Mouse (Mus musculus): Measurements from ENCODE around the gene Dhrs3.

The Dhrs3 gene

DNA sequence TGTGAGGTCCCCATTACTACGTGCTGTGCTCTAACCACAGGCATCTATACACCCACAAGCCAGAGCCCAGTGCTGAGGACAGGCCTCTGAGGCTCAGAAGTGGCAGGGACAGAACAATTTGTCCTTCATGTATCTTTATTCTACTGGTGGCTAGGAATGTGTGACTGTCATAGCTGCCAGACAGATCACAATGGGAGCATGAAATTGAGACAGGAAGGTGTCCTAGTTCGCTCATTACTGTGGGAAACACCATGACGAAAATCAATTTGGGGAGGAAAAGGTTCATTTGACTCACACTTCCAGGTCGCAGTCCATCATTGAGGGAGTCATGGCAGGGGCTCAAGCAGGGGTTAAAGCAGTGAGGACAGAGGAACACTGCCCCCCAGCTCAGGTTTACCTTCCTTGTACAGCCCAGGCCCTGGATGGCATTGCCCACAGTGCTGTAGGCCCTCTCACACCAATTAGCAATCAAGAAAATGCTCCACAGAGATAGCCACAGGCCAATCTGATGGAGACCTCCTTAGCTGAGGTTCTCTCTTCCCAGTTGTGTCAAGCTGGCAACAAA is 47.3 kb downstream of the Dhrs3 start:
- no peak for DNase-seq (ENCODE audit: low read depth, low spot score)

DNA sequence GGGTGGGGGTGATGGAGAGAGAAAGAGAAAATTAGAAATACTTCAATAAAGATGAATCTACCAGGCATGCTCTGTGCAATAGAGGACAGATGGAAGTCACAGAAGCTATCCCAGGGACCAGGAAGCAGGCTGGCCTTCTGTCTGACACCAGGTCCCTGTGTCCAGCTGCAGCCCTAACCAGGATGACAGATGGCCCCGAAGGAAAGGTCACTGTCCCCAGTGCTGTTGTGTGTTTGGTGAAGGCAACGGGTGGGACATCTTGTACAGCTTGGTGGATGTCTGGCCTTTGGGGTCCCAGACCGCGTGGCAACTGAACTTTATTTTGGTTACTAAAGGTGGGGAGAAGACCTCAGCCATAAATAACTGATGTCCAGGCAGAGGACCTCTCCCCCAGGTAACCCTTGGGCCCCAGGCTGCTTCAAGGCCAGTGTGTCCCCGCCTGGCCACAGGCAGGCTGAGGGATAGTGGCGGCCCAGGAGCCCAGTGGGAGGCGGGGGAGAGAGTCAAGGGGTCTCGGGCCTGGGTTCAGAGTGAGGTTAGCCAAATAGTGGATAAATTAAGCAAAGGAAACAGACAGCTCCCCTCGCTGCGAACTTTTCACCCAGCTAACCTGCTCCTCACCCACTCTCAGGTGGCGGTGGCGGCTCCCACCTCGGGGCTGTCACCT is 48.3 kb downstream of the Dhrs3 start:
- DNase-seq (ENCODE audit: low read depth, low spot score), result no peak

DNA sequence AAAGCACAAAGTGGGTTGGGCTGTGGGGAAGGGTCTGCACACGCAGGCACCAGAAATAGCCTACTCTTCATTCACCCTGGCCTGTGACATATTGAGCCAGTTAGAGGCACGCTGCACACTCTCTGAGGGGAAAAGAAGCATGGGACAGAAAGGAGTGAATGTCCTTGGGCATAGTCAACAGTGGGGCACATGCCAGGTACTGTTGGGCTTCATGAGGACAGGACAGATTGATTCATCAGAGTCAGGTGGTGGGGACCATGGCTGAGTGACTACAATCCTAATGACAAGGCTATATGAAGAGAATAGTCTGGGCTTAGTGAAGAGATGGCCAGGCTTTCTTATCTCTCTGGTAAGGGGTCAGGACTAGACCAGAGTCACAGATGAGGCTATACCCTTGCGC is 49.8 kb downstream of the Dhrs3 start:
- DNase-seq (ENCODE audit: low read depth, low spot score), result no peak

DNA sequence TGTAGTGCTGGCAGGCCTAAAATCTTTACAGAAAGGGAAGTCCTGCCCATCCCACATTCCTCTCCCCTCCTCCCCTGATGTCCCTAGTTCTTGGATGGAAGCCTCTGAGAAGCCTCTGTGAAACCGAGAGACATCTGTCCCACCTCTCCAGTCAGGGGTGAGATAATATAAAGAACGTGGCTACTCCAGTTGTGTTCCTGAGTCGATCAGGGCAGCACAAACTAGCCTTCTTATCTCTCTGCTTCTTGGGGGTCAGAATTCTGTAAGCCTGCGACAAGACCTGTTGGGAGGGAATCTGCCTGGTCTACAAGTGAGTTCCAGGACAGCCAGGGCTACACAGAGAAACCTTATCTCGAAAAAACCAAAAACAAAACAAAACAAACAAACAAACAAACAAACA is 50.6 kb downstream of the Dhrs3 start:
- no peak for DNase-seq (ENCODE audit: low read depth, low spot score)

DNA sequence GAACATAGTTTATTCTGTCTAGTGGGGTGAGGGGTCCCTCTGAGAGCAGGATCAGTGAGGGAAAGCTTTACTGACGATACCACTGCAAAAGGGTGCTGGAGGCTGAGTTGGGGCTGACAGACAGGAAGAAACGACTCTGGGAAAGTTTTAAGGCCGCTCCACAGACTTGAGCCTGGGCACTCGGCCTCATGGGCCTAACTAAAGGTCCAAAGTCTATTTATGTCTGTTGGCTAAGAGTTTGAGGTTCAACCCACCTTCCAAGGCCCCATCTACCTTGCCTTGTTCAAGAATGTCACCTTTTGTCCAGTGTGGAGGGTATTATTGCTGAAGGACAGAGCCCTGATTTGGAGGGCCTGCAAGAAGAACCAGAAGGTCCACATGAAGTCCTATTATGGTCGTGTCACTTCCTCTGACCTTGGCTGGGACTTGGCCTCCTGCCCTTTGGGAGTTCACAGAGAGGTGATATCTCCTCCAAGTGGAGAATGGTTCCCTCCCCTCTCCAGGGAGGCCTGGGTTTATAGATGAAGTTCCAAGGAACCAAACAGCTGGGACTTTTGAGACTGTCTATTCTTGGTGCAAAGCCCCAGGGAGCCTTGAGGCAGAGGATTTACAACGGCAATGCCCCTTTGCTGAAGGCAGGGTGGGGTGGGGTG is 55.2 kb downstream of the Dhrs3 start:
- peak; percentile 51 for DNase-seq (ENCODE audit: low read depth, low spot score)

DNA sequence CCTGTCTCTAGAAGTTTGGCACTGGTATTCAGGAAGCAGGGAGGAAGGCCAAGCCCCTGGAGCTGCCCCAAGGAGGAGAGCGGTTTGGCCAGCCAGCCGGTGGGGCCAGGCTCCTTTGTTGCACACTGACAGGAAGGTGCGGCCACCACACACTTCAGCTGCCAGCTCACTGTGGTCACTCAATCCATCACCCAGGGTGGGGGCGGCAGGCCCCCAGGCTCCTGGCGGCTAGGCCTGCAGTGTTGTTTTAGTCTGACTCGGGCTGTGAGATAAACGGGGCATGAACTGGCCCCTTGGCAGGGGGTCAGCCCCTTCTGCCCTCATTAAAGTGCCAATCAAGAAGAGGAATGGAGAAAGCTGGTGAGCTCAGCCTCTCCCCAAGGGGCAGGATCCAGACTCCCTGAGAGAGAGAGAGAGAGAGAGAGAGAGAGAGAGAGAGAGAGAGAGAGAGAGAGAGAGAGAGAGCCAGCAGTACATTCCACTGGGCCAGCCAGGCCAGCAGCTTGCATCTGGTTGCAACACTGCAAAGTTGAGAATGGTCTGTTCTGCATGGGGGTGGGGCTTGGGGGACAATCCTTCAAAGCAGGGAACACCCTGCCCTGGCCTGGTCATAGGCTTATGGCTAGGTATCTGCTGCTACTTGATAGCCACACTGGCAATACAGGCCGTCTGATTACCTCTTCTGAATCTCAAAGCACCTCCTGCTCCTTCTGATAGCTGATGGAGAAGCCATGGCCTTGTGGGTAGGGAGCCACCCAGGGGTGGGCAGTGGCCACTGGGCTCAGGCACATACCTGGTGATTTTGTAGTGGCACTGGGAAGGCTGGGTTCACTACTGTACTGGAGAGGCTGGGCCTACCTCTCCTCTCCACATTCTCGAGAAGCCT is 57.1 kb downstream of the Dhrs3 start:
- DNase-seq (ENCODE audit: low read depth, low spot score), result peak; percentile 97

DNA sequence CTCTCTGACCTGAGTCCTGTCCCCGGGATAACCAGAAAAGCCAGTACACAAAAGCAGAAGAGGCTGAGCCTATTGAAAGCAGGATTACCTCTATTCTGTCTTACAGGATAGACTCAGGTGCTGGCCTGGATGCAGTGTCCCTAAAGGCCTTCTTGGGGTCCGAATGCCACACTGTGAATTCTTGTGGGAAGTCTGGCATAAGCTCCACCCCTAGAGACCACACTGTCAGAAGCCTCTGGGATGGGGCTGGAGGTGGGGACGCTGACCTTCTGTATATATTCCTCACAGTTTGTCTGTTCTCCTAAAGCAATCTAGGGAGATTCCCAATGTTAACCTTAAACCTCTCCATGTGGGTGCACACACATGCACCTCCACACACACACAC is 57.7 kb downstream of the Dhrs3 start:
- no peak for DNase-seq (ENCODE audit: low read depth, low spot score)

DNA sequence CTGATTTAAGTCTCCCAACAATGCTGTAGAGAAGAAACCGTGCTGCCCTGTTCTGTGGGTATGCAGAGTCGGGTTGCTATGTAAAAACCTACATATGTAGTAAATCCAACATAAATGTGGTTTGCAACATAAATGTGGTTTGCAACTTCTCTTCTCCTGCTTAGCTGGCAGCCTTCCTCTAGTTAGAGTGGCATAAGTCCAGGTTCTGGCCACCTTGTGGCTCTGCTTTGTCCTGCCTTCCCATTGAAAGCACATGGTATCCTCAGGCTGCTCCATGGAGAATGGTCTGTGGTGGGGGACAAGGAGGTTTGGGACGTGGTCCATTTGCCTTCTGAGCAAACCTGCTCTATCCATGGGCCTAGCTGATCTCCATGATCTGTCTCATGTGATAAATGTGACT is 58.3 kb downstream of the Dhrs3 start:
- peak; percentile 66 for DNase-seq (ENCODE audit: low read depth, low spot score)

DNA sequence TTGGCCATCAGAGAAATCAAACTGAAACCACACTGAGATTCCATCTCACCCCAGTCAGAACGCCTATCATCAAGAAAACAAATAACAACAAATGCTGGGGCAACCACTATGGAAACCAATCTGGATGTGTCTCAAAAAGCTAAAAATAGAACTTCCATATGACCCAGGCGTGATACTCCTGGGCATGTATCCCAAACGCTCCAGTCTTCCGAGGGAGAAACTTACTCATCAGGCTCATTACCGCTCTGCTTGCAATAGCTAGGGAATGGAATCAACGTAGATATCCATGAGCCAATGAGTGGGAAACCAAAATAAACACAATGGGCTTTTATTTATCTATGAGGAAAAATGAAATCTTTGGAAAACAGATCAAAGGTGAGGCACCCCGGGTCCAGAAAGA is 59.2 kb downstream of the Dhrs3 start:
- DNase-seq (ENCODE audit: low read depth, low spot score), result peak; percentile 91

DNA sequence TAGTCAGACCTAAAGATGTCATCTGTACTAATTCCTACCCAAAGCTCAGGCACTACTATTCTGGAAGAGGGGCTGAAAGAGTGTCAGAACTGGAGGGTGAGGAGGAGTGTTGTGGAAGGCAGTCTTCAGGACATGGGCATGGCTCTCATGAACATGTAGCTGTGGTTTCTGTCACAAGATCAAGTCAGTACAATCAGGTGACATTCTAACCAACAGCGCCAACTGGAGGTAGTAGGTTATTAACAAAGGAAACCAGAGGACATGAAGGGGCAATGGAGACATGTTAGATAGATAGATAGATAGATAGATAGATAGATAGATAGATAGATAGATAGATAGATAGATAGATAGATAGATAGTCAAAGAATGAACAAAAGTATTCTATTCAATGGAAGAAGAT is 60.8 kb downstream of the Dhrs3 start:
- no peak for DNase-seq (ENCODE audit: low read depth, low spot score)

DNA sequence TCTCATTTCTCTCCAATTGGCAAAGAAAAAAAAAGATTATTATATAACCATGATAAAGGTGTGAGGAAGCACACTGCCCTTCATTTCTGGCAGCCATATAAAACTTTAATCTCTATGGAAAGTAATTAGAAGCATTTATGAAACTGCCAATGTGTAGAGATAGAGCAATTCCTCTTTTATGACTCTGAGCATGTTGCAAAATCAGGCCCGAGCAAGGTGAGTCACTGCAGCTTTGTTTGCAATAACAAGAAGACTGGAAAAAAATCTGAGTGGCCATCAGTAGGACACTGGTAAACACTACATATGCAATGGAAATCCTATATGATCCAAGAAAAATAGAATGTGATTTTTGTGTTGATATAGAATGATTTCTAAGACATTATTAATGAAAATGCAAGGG is 63.2 kb downstream of the Dhrs3 start:
- DNase-seq (ENCODE audit: low read depth, low spot score), result peak; percentile 61

DNA sequence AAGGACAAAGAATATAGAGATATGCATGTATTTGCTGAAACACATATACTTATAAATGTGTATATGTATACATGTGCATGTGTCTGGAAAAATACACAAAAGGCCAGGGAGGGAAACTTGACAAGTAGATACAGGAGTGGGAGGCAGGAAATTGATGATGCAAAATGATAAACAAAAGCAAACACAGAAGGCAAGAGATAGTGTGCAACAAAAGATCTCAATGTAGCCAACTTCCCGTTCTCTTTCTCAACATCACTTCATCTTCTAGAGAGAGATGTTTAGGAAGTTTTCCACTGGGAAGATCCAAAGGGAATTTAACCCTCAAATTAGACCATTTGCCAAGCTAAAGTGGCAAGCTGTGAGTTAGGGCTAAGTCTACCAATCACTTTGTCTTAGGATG is 63.7 kb downstream of the Dhrs3 start:
- DNase-seq (ENCODE audit: low read depth, low spot score), result no peak

DNA sequence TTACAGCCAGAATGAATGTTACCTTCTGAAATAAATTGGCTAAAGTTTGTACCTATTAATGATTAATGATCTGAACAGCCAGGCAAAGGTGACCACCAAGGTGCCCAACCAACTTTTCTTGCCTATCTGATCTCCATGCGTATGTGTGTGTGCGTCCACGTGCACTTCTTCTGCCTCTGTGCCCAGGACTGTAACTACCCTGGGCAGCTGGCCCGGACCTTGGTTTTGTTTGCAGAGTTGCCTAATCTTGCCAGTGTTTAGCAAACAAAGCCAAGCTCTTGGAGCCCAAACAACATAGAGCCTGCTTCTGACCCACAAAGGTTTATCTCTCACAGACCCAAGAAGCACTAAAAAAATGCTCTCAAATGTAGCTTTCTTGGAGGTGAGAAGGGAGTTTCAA is 64.6 kb downstream of the Dhrs3 start:
- no peak for DNase-seq (ENCODE audit: low read depth, low spot score)

DNA sequence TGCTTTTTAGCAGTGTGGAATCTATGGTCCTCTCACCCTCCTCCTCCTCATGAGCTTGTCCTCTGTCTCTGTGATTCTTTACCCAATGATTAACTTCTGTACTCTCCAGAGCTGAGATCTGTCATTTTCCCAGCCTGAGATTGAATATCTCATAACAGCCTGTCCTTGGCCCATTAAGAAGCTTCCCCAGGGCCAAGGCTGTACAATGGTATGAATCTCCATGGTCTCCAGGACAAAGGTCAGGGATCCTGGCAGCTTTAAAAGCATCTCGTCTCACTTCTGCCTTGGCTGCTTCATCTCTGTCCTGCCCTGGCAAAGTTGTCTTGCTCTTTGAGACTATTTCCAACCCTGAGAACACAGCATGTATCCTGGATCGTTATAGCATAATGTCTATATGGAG is 65.1 kb downstream of the Dhrs3 start:
- DNase-seq (ENCODE audit: low read depth, low spot score), result no peak

DNA sequence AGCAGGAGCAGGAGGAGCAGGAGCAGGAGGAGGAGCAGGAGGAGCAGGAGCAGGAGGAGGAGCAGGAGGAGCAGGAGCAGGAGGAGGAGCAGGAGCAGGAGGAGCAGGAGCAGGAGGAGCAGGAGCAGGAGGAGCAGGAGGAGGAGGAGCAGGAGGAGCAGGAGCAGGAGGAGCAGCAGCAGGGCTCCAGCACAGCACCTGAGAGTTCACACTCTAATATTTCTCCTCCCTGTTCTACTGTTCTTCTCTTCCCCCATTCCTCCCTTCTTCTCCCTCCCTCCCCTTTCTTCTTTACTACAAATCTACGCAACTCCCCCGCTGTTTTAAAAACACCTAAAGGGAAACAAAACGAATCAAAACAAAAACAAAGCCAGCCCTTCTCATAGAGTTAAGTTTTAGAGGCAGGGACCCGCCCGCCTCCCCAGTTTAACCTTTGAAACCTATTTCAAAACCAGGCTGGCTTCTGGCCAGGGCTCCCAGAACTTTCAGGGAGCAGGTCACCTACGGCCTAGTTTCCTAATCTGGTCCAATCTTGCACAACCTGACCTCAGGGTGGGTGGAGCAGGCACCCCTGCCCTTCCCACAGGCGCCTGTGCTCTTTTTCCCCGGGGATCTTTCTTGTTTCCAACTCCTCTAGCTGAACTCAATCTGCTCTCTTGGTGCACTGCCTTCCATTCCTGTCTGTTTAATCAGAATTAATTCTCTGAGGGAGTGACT is 67.7 kb downstream of the Dhrs3 start:
- DNase-seq (ENCODE audit: low read depth, low spot score), result peak; percentile 20

DNA sequence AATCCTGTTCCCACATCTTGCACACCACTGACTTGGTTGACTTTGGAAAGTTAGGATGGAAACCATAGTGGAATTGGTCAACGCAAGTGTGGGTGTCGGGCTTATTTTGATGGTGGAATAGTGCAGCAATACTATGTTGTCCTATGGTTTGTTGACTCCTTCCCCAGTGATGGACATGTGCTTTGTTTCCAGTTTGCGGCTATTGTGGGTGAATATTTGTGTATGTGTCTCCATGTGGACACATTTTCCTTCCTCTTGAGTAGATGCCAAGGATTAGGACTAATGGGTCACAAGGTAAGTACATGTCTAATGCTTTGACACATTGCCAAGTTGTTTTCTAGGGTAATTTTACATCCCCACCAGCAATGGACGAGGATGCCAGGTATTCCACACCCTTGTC is 68.6 kb downstream of the Dhrs3 start:
- DNase-seq (ENCODE audit: low read depth, low spot score), result no peak

DNA sequence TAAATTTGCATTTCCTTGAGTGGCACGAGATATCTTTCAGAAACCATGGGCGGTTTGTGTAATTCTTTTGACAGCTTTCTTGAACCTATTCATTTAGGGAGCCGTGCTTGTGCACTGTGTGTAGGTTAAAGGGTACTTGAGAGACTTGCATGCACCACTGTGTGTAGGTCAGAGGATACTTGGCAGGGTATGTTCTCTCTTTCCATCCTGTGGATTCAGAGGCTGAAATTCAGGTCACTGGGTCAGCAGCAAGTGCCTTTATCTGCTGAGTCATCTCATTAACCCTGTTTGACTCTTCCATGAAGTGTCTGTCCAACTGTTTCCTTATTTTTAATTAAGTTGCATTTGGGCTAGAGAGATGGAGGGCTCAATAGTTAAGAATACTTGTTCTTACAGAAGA is 69.1 kb downstream of the Dhrs3 start:
- no peak for DNase-seq (ENCODE audit: low read depth, low spot score)

DNA sequence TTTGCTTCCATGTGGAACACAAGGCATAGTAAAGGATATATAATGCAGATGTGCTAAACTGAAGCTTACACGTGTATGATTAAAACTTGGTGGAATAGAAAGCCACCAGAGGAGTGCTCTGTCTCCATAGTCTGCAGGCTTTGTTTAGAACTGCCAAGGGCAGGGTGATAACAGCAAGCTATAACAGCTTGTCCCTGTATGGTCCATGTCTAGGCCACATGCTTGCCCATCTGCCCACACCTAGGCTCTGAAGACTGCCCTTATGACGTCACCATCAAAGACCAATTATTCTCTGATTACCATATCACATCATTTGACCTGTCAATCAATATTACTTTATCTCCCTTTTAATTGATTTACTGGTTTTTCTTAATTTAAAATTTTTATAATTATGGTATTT is 72.6 kb downstream of the Dhrs3 start:
- no peak for DNase-seq (ENCODE audit: low read depth, low spot score)

DNA sequence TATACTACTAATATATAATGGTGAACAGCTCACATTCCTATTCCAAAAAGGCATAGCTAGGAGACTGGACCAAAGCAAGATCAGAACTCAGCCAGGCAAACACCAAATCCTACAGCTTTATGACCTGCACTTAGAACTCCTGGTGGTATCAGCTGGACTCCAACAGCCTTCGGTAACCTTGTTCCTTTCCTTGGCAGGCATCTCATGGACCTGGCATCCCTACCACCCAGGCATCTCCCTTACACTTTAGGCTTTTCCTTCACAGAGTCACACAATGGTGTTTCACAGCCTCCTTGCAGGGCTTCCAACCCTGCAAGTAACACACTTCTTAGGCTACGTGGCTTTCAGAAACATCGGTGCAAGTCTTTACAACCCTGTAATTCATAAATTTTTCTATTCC is 75.7 kb downstream of the Dhrs3 start:
- no peak for DNase-seq (ENCODE audit: low read depth, low spot score)

DNA sequence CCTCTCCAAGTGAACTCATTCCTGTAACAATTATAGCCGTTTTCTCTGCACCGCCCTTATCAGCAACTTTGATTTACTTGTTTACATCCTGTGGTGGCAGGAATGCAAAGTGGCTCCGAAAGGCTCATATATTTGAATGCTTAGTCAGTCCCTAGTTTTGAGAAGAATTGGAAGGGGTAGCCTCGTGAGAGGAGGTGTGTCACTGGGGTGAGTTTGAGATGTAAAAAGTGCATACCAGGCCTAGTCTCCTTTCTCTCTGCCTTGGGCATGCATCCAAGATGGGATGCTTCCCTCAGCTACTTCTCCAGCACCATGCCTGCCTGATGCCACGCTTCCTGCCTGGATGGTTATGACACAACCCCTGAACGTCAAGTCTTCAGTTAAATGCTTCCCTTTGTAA is 76.4 kb downstream of the Dhrs3 start:
- DNase-seq (ENCODE audit: low read depth, low spot score), result peak; percentile 77

DNA sequence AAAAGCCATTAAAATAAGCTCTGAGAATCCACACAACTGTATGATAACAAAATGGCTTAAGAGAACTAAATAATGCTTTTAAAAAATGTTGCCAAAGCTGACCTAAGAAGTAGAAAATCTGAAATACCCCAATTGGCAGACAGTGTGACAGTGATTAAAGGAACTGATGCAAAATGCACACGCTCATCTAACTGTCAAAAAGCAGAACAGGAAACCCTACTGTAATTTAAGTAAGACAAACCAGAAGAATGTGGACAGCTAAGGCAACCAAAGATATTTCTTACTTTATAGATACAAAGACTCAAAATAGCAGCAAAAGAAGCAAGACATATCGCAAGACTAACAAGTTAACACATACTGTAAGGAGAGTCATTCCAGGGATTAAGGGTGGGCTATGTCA is 78.4 kb downstream of the Dhrs3 start:
- no peak for DNase-seq (ENCODE audit: low read depth, low spot score)

Data from 3T3-L1 (cell line).